Mouse (Mus musculus) ES-E14 (cell line): ENCODE results near the gene Lpcat4.

Experiments used
- CHD2 ChIP-seq: IDR thresholded peaks from 2 replicates; pipeline ENCODE4 v1.6.1; 2014; ENCODE audit warnings: mild to moderate bottlenecking, low read depth, low read length, inconsistent platforms
- HCFC1 ChIP-seq: IDR thresholded peaks from 2 replicates; pipeline ENCODE4 v1.6.1; 2012; ENCODE audit warnings: low read length, inconsistent platforms, borderline replicate concordance; ENCODE audit not compliant: insufficient read depth
- MAFK ChIP-seq: IDR thresholded peaks from 2 replicates; pipeline ENCODE4 v1.6.1; 2014; ENCODE audit warnings: mild to moderate bottlenecking, low read depth, low read length, inconsistent platforms; ENCODE audit not compliant: insufficient read depth
- ZNF384 ChIP-seq: IDR thresholded peaks from 2 replicates; pipeline ENCODE4 v1.6.1; 2012; ENCODE audit warnings: low read depth, low read length, inconsistent platforms

- no peak for TF ChIP-seq ZNF384
- TF ChIP-seq MAFK: no peak
- TF ChIP-seq HCFC1: no peak
- no peak for TF ChIP-seq CHD2
Observed at GRCm38 (mm10) chr2:112292823-112293222, 53.6 kb downstream of the Lpcat4 start.
